ENCODE assay signal across 11 mouse cellular contexts in genomic region chr17:3556251-3556650, GRCm38 (mm10). TPM values are rescaled to one million over a fixed set of nuclear protein-coding genes. Genes with fewer than 3 reads are reported as not detected.
A peak's percentile ranks its signal among the peaks of the same experiment; 100 is the strongest.
DNase-seq lines count a peak whose midpoint lies in the region; ATAC-seq and TF ChIP-seq lines count a peak whose summit lies in the region.
"Had no signal": no experiment of that assay in that cellular context is flagged by ENCODE, and none has a peak within 500 bp of the region (broad histone marks: within the 10 kb centered on the region; RNA-seq: fewer than 3 reads in every experiment).

No protein-coding gene starts in this region.

- H3K9me3 ChIP-seq in heart, embryonic 11.5 days (replicated peaks; ENCODE audit: control insufficient read depth, low read length): no peaks in the 10 kb centered on the region
- no peaks in the 10 kb centered on the region for H3K9me3 ChIP-seq in neural tube, embryonic 11.5 days (ENCODE audit: control insufficient read depth, low read length)
- H3K9me3 ChIP-seq in limb, embryonic 13.5 days: no peaks in the 10 kb centered on the region
- H3K9me3 ChIP-seq in stomach, postnatal 0 days (ENCODE audit: control insufficient read depth, low read length): no peaks in the 10 kb centered on the region

- WGBS in heart, embryonic 11.5 days (ENCODE audit: insufficient replicate concordance): 67% methylated on average over 1 of the region's 1 CpGs
- 35% methylated on average over 1 of the region's 1 CpGs for WGBS in heart, adult 2 months
- 89% methylated on average over 1 of the region's 1 CpGs for WGBS in neural tube, embryonic 11.5 days
- 57% methylated on average over 1 of the region's 1 CpGs for WGBS in limb, embryonic 13.5 days
- WGBS in stomach, postnatal 0 days: 58% methylated on average over 1 of the region's 1 CpGs

- no peaks in the 10 kb centered on the region for H3K27me3 ChIP-seq in heart, embryonic 11.5 days (ENCODE audit: control insufficient read depth, insufficient read depth, low read length)
- H3K27me3 ChIP-seq in heart, adult 2 months (ENCODE audit: control insufficient read depth, insufficient read depth, low read length): no peaks in the 10 kb centered on the region
- no peaks in the 10 kb centered on the region for H3K27me3 ChIP-seq in neural tube, embryonic 11.5 days (ENCODE audit: control insufficient read depth, insufficient read depth, low read length)
- H3K27me3 ChIP-seq in limb, embryonic 13.5 days: no peaks in the 10 kb centered on the region
- H3K27me3 ChIP-seq in stomach, postnatal 0 days (ENCODE audit: control insufficient read depth, insufficient read depth, low read length): no peaks in the 10 kb centered on the region

- H3K27ac ChIP-seq in heart, embryonic 11.5 days (ENCODE audit: low read depth, low read length): peak overlapping the region; percentile 77; the same call in 1 of the 2 replicates
- H3K27ac ChIP-seq in heart, adult 2 months: no peak overlapping the region
- no peak overlapping the region for H3K27ac ChIP-seq in neural tube, embryonic 11.5 days (ENCODE audit: low read depth, low read length)
- H3K27ac ChIP-seq in limb, embryonic 13.5 days: no peak overlapping the region
- H3K27ac ChIP-seq in stomach, postnatal 0 days (replicated peaks): no peak overlapping the region

- no peak overlapping the region for H3K9ac ChIP-seq in heart, embryonic 11.5 days (ENCODE audit: low read depth, low read length)
- no peak overlapping the region for H3K9ac ChIP-seq in heart, adult 2 months (ENCODE audit: low read depth, low read length)
- no peak overlapping the region for H3K9ac ChIP-seq in neural tube, embryonic 11.5 days (ENCODE audit: low read length)
- H3K9ac ChIP-seq in limb, embryonic 13.5 days: no peak overlapping the region
- no peak overlapping the region for H3K9ac ChIP-seq in stomach, postnatal 0 days (ENCODE audit: low read length)

- H3K79me2 ChIP-seq in heart, adult 2 months (replicated peaks; ENCODE audit: control insufficient read depth, insufficient read depth, low read length): no peaks in the 10 kb centered on the region; the same call in 1 of the 2 replicates

- no peak for TF ChIP-seq POLR2A in heart, adult 2 months (IDR thresholded peaks at IDR 0.05; ENCODE audit: insufficient read depth, low read depth, low read length)

- H3K36me3 ChIP-seq in heart, embryonic 11.5 days (ENCODE audit: control insufficient read depth, insufficient read depth, low read length): peaks cover 4% of the 10 kb centered on the region; the same call in 1 of the 2 replicates
- peaks cover 3% of the 10 kb centered on the region; the same call in 1 of the 2 replicates for H3K36me3 ChIP-seq in heart, adult 2 months (ENCODE audit: control insufficient read depth, insufficient read depth, low read length)
- no peaks in the 10 kb centered on the region for H3K36me3 ChIP-seq in neural tube, embryonic 11.5 days (ENCODE audit: control insufficient read depth, insufficient read depth, low read length)
- peaks cover 5% of the 10 kb centered on the region; the same call in 1 of the 2 replicates for H3K36me3 ChIP-seq in limb, embryonic 13.5 days
- H3K36me3 ChIP-seq in stomach, postnatal 0 days (ENCODE audit: control insufficient read depth, insufficient read depth, low read length): no peaks in the 10 kb centered on the region

- DNase-seq in heart, adult 2 months: no peak
- DNase-seq in neural tube, embryonic 11.5 days (ENCODE audit: low spot score): no peak
- no peak for DNase-seq in neural tube, embryonic 10.5 days (ENCODE audit: extremely low spot score, low spot score)
- peak; percentile 55 for DNase-seq in stomach, postnatal 0 days (ENCODE audit: low spot score)
- no peak for DNase-seq in adrenal gland, adult 8-10 months
- DNase-seq in cerebellum, postnatal 4 days (ENCODE audit: low spot score in 2 of 2): no peak

- no peak for TF ChIP-seq EP300 in heart, adult 2 months (IDR thresholded peaks at IDR 0.05; ENCODE audit: insufficient read depth, low read depth, low read length)
- no peak for TF ChIP-seq EP300 in stomach, postnatal 0 days (optimal IDR thresholded peaks at IDR 0.05)

- H3K4me3 ChIP-seq in heart, embryonic 11.5 days (ENCODE audit: low read depth, low read length): no peak overlapping the region
- H3K4me3 ChIP-seq in heart, adult 2 months: no peak overlapping the region
- H3K4me3 ChIP-seq in neural tube, embryonic 11.5 days (ENCODE audit: low read depth, low read length): no peak overlapping the region
- 0 out of 2 replicates have a peak overlapping the region, but pooled peaks have one; percentile 61 for H3K4me3 ChIP-seq in limb, embryonic 13.5 days
- no peak overlapping the region for H3K4me3 ChIP-seq in stomach, postnatal 0 days (ENCODE audit: low read depth, low read length)

- peak overlapping the region; percentile 78 for H3K4me2 ChIP-seq in heart, embryonic 11.5 days
- H3K4me2 ChIP-seq in neural tube, embryonic 11.5 days (ENCODE audit: low read depth): peak overlapping the region; percentile 50; the same call in 1 of the 2 replicates
- H3K4me2 ChIP-seq in limb, embryonic 13.5 days (replicated peaks): peak overlapping the region; percentile 74
- H3K4me2 ChIP-seq in stomach, postnatal 0 days (replicated peaks; ENCODE audit: low read depth): no peak overlapping the region

- 0 out of 2 replicates have a peak, but pooled peaks cover 4% of the 10 kb centered on the region for H3K4me1 ChIP-seq in heart, embryonic 11.5 days (ENCODE audit: control insufficient read depth, insufficient read depth, low read length)
- H3K4me1 ChIP-seq in heart, adult 2 months (ENCODE audit: control insufficient read depth, insufficient read depth, low read length): no peaks in the 10 kb centered on the region; the same call in 1 of the 2 replicates
- H3K4me1 ChIP-seq in neural tube, embryonic 11.5 days (ENCODE audit: control insufficient read depth, insufficient read depth, low read length): no peaks in the 10 kb centered on the region
- peaks cover 13% of the 10 kb centered on the region for H3K4me1 ChIP-seq in limb, embryonic 13.5 days
- H3K4me1 ChIP-seq in stomach, postnatal 0 days (replicated peaks; ENCODE audit: control insufficient read depth, insufficient read depth): no peaks in the 10 kb centered on the region

- ATAC-seq in heart, embryonic 11.5 days (replicated peaks; ENCODE audit: insufficient number of reproducible peaks, low FRiP score, low TSS enrichment): no peak
- no peak for ATAC-seq in neural tube, embryonic 11.5 days (ENCODE audit: insufficient read depth, low FRiP score, low TSS enrichment)
- no peak for ATAC-seq in limb, embryonic 13.5 days (ENCODE audit: low FRiP score, low read depth)
- peak; percentile 14; the same call in 1 of the 2 replicates for ATAC-seq in stomach, postnatal 0 days (ENCODE audit: low FRiP score, low TSS enrichment)

- no peak for TF ChIP-seq CTCF in heart, adult 2 months (IDR thresholded peaks at IDR 0.05)
- no peak for TF ChIP-seq CTCF in stomach, postnatal 0 days (IDR thresholded peaks at IDR 0.05; ENCODE audit: low read depth)

- intact Hi-C loops in heart, adult 2 months (cut with DNase I): no loop called here

RNA-seq across cellular contexts. Expression of gene Tfb1m, which starts 1.3 kb away (rescaled TPM):
- 20.8 and 21.0 TPM in 2 replicates for polyA plus RNA-seq in heart, embryonic 11.5 days (2014; fragmentation: Nextera tagmentation; extraction: Ambion mirVana)
- total RNA-seq in heart, adult 2 months (2021): 10 to 100 TPM in 1 of 2 experiments, 1 to 10 TPM in 1; 9.7 to 11.0 TPM
- 4.8 and 8.2 TPM in 2 replicates for polyA plus RNA-seq in heart, adult 2 months (2012; rRNA removed)
- 21.0 and 23.9 TPM in 2 replicates for polyA plus RNA-seq in neural tube, embryonic 11.5 days (2014; fragmentation: Nextera tagmentation; extraction: Ambion mirVana)
- polyA plus RNA-seq in limb, embryonic 13.5 days (2015; fragmentation: Nextera tagmentation; extraction: Ambion mirVana): 17.0 and 18.8 TPM in 2 replicates
- 9.0 and 9.6 TPM in 2 replicates for polyA plus RNA-seq in stomach, postnatal 0 days (2015; fragmentation: Nextera tagmentation; extraction: Ambion mirVana)
- total RNA-seq in adrenal gland, adult 8-10 months (2022): 10 to 100 TPM; 12.3 to 14.2 (median 13.2) TPM

RNA-seq across cellular contexts. Expression of gene Cldn20, which starts 23.9 kb away (rescaled TPM):
- not detected in 2 replicates for polyA plus RNA-seq in heart, embryonic 11.5 days (2014; fragmentation: Nextera tagmentation; extraction: Ambion mirVana)
- not detected for total RNA-seq in heart, adult 2 months (2021)
- 0.37 TPM in 1 of 2 replicates, not detected in the other for polyA plus RNA-seq in heart, adult 2 months (2012; rRNA removed)
- not detected in 2 replicates for polyA plus RNA-seq in neural tube, embryonic 11.5 days (2014; fragmentation: Nextera tagmentation; extraction: Ambion mirVana)
- 0.47 TPM in 1 of 2 replicates, not detected in the other for polyA plus RNA-seq in limb, embryonic 13.5 days (2015; fragmentation: Nextera tagmentation; extraction: Ambion mirVana)
- not detected in 2 replicates for polyA plus RNA-seq in stomach, postnatal 0 days (2015; fragmentation: Nextera tagmentation; extraction: Ambion mirVana)
- total RNA-seq in adrenal gland, adult 8-10 months (2022): under 1 TPM in 2 of 4 experiments, not detected in 2; 0.45 to 0.77 TPM
- total RNA-seq: layer of hippocampus, postnatal 25 days had no signal
- polyA plus RNA-seq: embryonic facial prominence, embryonic 11.5 days; thymus, postnatal 0 days had no signal
